Mouse (Mus musculus) left cerebral cortex, postnatal 25 days (tissue): ENCODE results near the gene Rbm12. TPM values are rescaled to one million over a fixed set of nuclear protein-coding genes. Genes with fewer than 3 reads are reported as not detected.
"Not testable (repeated sequence)": the region's sequence is repeated elsewhere in the genome, so short reads cannot be mapped to it uniquely, and the experiment has no call there.

Experiments
- DNase-seq, 2 experiments: peaks; one replicate each; pipeline ENCODE4 v3.0.0; 2022; ENCODE audit warnings: low spot score in 2 of 2, mixed read lengths in 1 of 2
- intact Hi-C: fragments of 180-260 bp; cut with DNase I; formaldehyde crosslinking; loops from one replicate; pipeline ENCODE4 v1.15.1; 2025
- total RNA-seq, 2 experiments: library from RNA; stranded (reverse); gene quantifications; 2 replicates each; pipeline ENCODE4 v1.2.3; 2021

Rbm12 gene
- total RNA-seq, result 10 to 100 TPM; 22.4 to 24.6 TPM

DNA sequence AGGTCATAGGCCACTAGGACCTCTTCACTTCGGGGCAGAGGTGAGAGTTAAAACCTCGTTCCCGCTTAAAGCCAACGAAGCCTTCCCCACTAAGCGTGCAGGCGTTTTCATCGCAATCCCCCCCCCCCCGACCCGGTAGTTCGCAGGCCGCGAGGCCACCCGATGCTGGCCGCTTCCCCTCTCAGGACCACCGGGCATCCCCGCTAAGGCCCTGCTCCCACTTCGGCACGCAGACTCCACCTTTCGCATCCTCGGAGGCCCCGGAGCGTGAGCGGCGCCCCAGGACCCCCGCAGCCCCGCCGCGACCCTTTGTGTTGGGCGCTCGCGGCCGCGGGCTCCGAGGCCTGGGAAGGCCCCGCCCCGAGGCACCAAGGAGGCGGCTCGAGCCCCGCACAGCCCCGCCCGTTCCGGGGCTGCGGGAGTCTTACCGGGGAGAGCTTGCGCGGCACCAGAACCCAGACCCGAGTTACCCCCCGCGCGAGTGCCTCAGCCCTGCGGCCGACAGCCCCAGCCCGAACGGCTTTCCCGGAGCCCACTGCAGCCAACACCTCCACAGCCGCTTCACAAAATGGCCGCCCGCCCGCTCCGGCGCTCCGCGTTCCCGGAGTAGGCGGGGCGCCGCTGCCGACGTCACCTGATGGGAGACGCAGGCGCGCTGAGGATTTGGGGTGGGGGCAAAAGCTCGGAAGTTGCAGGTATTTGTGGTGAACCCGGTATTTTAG is at the start of gene Rbm12, which contains the start of gene Cpne1:
TSS of gene Rbm12 (minus strand) at position 621 of the 722 bp plus-strand sequence.
TSS of gene Cpne1 (minus strand) at position 608 of the 722 bp plus-strand sequence.
- intact Hi-C loops, result loop anchor here (2.0 kb wide), 2 partner anchors 31 to 103 kb away; partner anchors contain the start of gene Ergic3
- DNase-seq, result peak; percentile 92 to 93

DNA sequence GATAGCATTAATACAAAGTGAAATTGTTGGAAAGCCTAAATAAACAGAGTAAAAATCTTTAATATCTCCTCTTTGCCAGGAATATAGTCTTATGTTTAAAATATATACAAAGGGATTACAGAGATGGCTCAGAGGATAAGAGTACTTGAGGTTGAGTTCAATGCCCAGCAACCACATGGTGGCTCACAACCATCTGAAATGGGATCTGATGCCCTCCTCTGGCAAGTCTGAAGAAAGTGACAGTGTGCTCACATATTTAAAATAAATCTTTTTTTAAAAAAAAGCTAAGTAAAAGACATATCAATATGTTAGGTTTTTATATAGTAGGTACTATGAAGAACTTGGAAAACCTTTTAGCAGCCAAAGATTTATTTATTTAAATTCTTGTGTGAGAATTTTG is 39.8 kb upstream of the Rbm12 start:
- intact Hi-C loops, result no loop called here

DNA sequence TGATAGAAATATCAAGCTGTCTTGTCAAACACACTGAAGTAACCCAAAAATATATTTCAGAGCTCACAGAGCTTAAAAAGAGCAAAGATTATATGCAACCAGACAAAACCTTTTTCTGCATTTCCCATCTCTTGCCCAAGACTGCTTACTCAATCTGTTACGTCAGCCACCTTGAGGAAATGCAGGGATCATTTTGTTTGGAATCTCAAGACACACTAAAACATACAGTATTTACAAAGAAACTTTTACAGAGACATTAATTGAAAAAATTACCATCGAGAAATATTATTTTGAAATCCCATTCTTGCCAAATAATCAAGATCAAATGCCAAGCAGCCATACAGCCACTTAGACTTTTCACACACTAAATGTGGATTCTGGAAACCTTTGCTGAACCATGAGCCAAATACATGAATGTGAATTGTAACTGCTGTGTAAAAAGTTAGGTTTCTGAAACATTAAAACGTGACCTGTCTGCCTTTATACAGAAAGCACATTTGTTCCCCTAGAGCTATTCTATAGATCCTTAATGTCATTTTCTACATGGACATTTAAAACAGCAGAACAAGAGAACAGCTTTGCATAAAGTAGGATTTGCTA is 35.6 kb upstream of the Rbm12 start:
- intact Hi-C loops, result no loop called here
- no peak for DNase-seq

More for the DNA sequence above, 39.8 kb upstream of the Rbm12 start:
- no peak for DNase-seq

DNA sequence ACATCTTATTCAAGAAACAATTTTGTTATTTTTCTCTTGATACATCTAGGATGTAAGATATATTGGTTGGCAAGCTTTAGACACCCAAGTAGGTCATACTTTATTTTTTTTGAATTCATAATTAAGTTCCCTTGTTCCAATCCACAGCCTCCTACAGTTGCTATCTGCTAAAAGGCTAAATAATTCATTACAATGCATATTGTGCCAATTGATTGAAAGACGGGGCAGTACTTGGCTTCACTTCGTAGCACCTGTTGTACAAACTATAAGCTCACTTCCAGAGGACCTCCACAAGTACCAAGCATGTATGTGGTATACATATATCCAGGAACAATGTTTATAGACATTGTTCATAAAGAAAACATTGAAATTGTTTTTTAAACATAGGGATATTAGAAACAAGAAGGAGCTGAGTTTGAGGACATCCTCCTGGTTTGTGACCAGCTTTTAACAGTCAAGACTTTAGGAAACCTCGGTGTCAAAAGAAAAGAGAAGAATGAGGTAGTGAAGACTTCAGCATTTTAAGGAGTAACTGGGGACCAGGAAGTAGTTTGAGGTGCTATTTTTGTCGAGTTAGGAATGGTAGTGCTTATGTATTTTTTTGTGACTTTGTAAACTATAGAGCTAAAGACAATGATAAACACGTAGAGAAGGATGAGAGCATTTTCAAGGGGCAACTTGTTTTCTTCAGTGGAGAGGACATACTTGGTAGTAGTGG is 34.7 kb upstream of the Rbm12 start:
- intact Hi-C loops, result no loop called here
- no peak for DNase-seq

DNA sequence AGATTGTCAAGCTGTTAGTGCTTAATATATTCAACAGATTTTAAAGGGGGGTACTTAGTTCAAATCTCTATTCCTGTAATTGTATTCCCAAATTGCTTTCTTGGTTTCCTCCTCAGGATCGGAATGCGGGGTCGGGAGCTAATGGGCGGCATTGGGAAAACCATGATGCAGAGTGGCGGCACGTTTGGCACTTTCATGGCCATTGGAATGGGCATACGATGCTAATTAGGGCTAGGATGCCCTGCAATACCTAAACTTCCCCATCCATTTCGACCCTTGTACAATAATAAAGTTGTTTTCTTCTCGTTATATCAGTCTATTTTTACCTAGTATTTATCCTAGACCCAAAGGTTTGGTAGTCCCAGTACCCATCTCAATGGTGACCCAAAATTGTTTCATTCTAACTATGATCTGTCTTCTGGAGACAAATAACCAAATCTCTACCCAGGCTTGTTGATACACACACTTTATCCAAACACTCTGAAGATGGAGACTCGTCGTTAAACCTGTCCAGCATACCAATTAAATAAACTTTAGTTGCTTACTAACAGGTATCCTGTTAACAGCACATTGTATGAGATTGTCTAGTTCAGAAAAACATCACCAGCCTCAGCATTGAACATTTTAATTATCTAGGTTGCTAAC is 33.8 kb upstream of the Rbm12 start:
- DNase-seq, result no peak
- intact Hi-C loops, result no loop called here

DNA sequence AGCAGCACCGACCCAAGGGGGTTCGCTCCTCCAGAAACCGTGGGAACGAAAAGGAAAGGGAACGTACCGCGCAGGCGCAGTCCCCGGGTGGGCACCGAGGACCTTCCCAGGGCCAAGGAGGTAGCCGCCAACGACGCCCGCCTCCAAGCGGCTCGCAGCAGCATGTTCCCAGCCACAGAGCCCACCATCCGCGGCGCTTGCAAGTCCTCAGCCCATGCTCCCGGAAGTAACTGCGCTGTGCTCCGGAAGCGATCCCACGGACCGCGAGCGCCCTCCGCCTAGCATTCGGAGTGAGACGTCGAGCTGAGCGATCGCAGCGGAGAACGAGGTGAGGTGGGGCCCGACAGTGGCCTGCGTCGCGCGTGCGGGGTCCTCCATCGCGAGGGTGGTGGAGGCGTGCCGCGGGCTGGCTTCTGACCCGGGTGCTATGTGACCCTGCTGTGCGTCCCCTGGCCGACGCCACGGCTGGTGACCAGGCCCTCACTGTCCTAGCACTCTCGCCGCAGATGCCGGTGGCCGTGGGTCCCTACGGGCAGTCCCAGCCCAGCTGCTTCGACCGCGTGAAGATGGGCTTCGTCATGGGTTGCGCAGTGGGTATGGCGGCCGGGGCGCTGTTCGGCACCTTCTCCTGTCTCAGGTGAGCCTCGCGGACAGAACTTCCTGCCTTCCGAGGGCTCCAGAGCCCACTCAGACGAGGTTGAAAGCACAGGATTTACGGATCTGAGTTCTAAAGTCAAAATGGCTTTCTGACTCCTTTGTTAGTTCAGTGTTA is 32.4 kb upstream of the Rbm12 start, which contains the start of the genes Romo1 and Nfs1:
TSS of gene Romo1 (plus strand) at position 87 of the 772 bp plus-strand sequence.
TSS of gene Nfs1 (minus strand) at position 234 of the 772 bp plus-strand sequence.
- intact Hi-C loops, result loop anchor here (2.0 to 5.0 kb wide), 2 partner anchors 33 to 182 kb away; partner anchors contain the start of genes Cpne1 and Rbm12

DNA sequence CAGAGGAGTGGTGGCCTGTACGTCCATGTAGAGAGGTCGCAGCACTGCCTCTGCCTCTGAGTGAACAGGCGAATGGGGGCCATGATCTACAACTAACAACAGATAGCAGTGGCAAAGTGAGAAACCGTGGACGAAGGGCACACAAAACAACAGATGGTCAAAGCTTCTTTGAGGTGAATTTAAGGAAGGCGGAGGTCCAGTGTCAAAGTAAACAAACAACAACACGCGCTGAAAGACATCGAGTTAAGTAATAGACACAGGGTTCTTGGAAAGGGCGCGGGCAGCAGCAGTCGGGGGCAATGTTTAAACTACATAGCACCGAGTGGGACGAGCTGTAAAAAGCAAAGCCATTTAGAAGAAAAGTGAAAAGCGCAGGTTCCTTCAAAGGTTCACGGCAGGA is 31.6 kb upstream of the Rbm12 start:
- no peak for DNase-seq
- intact Hi-C loops, result loop anchor here (2.0 to 5.0 kb wide), 2 partner anchors 33 to 181 kb away; partner anchors contain the start of genes Cpne1 and Rbm12

More for the DNA sequence above, 32.4 kb upstream of the Rbm12 start, which contains the start of the genes Romo1 and Nfs1:
- DNase-seq, result peak; percentile 93 to 96

DNA sequence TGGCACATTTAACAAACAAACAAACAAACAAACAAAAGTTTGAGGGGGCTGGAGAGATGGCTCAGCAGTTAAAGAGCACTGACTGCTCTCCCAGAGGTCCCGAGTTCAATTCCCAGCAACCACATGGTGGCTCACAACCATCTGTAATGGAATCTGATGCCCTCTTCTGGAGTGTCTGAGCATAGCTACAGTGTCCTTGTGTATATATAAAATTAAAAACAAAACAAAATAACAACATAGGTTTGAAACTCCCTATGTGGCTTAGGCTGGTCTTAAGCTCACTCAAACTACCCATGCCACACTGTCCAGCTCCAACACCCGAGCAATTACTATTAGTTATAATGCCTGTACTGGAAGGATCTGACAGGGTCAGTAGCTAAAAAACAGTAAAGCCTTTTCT is 31.0 kb upstream of the Rbm12 start:
- no peak for DNase-seq
- intact Hi-C loops, result loop anchor here (2.0 to 5.0 kb wide), 2 partner anchors 32 to 181 kb away; partner anchors contain the start of genes Cpne1 and Rbm12

DNA sequence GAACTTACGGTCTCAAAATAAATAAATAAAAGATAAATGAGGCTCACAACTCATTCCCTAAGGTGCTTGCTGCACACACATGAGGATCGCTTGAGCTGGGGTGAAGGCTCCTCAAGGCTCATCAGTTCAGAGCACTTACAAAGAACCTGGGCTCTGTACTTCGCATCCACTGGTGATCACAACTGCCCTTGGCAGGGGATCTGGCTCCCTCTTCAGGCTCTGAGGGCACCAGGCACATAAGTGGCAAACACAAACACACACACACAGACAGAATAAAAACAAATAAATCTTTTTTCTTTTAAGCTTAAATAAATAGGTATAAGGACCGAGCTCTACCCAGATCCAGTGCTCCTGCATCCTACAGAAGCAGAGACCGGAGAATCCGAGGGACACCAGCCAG is 23.9 kb upstream of the Rbm12 start:
- no peak for DNase-seq
- intact Hi-C loops, result no loop called here

DNA sequence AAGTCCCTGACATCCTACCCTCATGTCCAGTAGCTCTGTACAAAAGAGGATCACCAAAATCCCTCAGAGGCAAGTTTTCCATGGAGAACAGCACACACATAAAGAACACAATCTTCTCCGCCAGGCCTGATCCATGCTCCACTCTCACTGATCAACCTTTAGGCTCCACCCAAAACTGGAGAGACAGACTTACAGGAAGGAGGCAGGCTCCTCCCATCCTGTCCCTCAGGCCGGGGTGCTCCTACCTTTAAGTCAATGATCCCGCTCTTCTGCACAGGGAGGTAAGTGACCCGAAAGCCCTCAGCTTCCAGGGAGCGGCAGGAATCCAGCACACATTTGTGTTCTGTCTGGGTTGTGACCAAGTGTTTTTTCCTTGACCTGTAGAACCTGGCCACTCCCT is 22.4 kb upstream of the Rbm12 start:
- intact Hi-C loops, result no loop called here
- no peak for DNase-seq

DNA sequence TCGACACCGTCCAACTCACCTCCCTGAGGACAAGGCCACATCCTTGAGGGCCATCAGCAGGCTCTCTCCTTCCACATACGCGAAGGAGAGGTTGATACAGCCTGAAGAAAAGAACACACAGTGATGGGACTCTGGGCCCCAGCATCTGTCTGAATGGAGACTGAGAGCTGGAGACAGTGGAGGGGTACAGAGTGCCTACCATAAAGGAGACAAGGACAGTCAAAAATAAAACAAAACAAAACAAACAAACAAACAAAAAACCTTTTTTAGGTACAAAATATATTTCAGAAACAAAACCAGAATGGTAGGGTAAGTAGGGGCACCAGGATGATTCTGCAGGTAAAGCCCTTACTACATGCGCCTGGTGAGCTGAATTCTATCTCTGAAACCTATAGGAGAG is 15.2 kb upstream of the Rbm12 start, which contains the start of gene Gm28036:
TSS of gene Gm28036 (minus strand) at position 101 of the 400 bp plus-strand sequence.
- DNase-seq, result no peak
- intact Hi-C loops, result no loop called here

DNA sequence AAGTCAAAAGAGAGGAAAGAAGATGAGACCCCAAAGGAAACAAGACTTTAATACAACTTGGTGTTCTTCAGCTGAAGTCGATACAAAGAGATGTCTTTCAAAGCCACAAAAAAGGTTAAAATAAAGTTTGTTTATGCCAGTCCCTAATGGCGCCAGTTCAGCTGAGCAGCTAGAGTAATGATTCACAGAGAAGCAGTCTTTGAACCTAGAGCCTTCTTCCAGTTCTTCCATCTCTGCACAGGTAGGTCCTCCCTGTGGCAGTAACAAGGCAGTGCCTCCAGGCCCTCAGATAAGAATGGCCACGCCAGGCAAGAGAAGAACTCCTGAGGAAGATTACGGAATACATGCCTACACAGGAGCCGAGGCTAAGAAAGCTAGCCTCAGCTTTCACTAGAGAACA is 12.0 kb upstream of the Rbm12 start:
- DNase-seq, result no peak
- intact Hi-C loops, result no loop called here

DNA sequence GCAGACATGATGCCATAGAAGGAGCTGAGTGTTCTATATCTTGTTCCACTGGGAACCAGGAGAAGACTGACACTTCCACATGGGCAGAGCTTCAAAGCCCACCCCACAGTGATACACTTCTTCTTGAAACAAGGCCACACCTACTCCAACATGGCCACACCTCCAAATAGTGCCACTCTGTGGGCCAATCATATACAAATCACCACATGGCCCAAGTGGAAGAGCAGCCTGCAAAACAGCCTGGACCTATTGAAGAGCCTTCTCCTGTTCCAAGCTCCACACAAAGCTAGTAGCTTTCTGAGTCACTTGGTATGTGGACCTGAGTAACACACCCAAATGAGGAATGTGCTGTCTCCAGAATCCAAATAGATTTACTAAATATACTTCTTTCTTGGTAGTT is 7.8 kb upstream of the Rbm12 start:
- DNase-seq, result no peak
- intact Hi-C loops, result no loop called here

DNA sequence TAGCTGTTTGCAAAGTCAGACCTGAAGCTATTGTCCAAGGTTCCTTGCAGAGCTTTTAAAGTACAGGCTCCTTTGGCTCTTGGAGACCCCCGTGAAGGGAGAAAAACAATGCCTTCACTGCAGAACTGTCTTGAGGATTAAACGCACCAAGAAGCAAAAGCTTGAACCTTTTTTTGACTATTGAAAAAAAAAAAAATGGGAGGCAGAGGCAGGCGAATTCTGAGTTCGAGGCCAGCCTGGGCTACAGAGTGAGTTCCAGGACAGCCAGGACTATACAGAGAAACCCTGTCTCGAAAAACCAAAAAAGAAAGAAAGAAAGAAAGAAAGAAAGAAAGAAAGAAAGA is 274 bp upstream of the Rbm12 start:
- DNase-seq, intact Hi-C loops: not testable (repeated sequence)

DNA sequence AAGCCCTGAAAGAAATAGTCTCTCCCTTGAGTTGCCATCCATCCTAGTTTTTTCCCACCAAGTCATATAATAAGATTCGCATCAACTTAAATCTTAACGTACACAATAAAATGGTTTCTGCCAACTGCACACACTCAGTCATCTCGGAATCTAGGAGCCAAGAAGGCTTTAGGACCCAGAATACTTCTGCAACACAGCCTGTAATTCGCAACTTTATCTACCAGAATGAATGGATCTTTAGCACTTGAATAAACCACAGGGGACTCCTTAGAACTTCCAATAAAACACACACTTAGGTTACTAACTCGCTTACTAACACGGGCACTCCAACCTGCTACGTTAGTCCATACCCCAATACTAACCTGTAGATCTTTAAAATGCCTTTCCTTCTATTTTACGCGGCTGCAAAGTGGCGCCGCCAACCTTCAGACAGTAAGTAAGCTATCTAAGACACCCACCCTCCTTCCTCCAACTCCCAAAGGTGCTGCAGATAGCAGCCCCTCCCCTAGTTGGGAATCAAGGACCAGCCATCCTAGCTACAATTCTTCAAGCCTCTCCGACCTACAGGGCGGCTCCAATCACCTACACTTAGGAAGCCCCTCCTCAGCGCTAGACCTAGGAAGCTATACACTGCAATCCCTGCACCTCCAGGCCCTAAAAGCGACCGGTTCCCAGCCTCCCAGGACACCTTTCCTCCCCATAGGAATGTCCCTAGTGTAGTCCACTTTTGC is 986 bp downstream of the Rbm12 start:
- intact Hi-C loops, result loop anchor here (2.0 kb wide), 2 partner anchors 32 to 102 kb away; partner anchors contain the start of gene Ergic3
- DNase-seq, result peak; percentile 30 to 34

DNA sequence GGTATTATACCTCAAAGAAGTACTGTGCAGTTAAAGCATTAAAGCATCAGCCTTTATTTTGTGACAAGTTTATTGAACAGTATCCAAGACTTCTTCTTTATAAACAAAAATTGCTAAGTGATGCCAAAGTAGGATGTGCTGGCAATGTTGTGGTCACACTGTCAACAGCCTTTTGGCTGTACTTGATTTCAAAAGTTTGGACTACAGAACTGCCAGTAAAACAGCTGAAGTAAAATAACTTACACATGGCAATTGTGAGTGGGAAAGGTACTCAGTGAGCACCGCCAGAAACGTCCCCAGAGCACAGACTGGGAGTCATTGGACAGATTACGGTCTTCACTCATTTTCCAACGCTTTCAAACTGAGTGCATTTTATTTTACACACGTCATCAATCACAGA is 19.9 kb downstream of the Rbm12 start:
- intact Hi-C loops, result no loop called here
- DNase-seq, result no peak

DNA sequence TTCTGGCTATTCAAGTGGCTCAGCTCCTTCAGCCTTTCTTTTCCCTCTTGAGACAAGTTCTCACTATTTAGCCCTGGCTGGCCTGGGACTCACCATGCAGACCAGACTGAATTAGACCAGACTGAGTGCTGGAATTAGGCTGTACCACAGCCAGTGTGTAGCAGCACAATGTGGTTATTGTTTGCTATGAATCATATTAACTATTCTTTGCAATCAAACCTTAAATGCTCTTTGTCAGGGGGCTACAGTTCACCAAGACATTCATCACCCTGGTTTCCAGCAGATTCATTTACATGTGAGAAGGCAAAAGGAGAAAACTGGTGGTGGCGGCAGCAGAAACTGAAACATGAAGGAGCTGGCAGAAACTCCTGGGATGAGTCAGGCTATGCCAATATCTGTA is 22.0 kb downstream of the Rbm12 start:
- intact Hi-C loops, result no loop called here
- DNase-seq, result peak in 1 of 2 experiments; percentile 67
